Mouse (Mus musculus) stomach, embryonic 16.5 days (tissue): ENCODE data around the gene Ly6g6e. TPM values are rescaled to one million over a fixed set of nuclear protein-coding genes. Genes with fewer than 3 reads are reported as not detected.
A peak's percentile ranks its signal among the peaks of the same experiment; 100 is the strongest.
"Not testable (repeated sequence)": the region's sequence is repeated elsewhere in the genome, so short reads cannot be mapped to it uniquely, and the experiment has no call there.

ENCODE experiments used
- ATAC-seq: fragments of 200-750 bp; cut with Nextera tagmentation; 2 replicates; pipeline ENCODE4 v1.8.0; 2017; ENCODE audit warnings: moderate number of reproducible peaks, moderate TSS enrichment; ENCODE audit not compliant: insufficient read depth, low FRiP score
- H3K27ac ChIP-seq: fragments of 300-500 bp; sonication (generic); 2 replicates; pipeline ENCODE4 v1.5.1; 2014; ENCODE audit warnings: low read length
- H3K27me3 ChIP-seq: fragments of 300-500 bp; sonication (generic); 2 replicates; pipeline ENCODE4 v1.6.1; 2014; ENCODE audit warnings: low read length, control low read depth, mixed read lengths; ENCODE audit not compliant: control insufficient read depth, insufficient read depth
- H3K36me3 ChIP-seq: fragments of 300-500 bp; sonication (generic); 2 replicates; pipeline ENCODE4 v1.6.1; 2014; ENCODE audit warnings: low read length; ENCODE audit not compliant: control insufficient read depth, insufficient read depth
- H3K4me1 ChIP-seq: fragments of 300-500 bp; sonication (generic); 2 replicates; pipeline ENCODE4 v1.6.1; 2014; ENCODE audit warnings: low read length, control low read depth, mixed read lengths; ENCODE audit not compliant: control insufficient read depth, insufficient read depth
- H3K4me2 ChIP-seq: fragments of 300-500 bp; sonication (generic); 2 replicates; pipeline ENCODE4 v1.6.1; 2014; ENCODE audit warnings: low read depth, low read length, mixed read lengths
- H3K4me3 ChIP-seq: fragments of 300-500 bp; sonication (generic); replicated peaks from 2 replicates; pipeline ENCODE4 v1.5.1; 2014; ENCODE audit warnings: mild to moderate bottlenecking, low read length
- H3K9ac ChIP-seq: fragments of 300-500 bp; sonication (generic); 2 replicates; pipeline ENCODE4 v1.6.1; 2014; ENCODE audit warnings: low read length
- H3K9me3 ChIP-seq: fragments of 300-500 bp; sonication (generic); replicated peaks from 2 replicates; pipeline ENCODE4 v1.6.1; 2016; ENCODE audit warnings: low read length, control low read depth; ENCODE audit not compliant: control insufficient read depth
- WGBS: fragments of 180-500 bp; shearing (Covaris S2); extraction: QIAGEN DNeasy Blood & Tissue Kit; methylation state at CpG from one replicate; pipeline ENCODE4 v1.1.7; 2014; 5-methylcytosine and 5-hydroxymethylcytosine counted together
- polyA plus RNA-seq: library from polyadenylated mRNA; unstranded; fragments of >200 nt; fragmentation: Nextera tagmentation; extraction: Ambion mirVana; gene quantifications from 2 replicates; pipeline ENCODE4 v1.2.1, GENCODE M21; 2015

Gene Ly6g6e
- polyA plus RNA-seq, 1 experiment from 2014 or later, result 32.3 TPM

DNA sequence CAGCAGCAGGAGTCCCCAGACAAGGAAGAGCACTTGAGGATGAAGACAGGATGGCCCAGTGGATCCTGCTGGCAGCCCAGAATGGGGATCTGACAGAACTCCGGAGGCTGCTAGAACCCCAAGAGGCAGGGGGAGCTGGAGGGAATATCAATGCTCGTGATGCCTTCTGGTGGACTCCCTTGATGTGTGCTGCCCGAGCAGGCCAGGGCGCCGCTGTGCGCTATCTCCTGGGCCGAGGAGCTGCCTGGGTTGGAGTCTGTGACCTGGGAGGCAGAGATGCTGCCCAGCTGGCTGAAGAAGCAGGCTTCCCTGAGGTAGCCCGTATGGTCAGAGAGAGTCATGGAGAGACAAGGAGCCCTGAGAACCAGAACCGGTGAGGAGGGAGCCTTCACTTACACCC lies 46.6 kb downstream of the Ly6g6e start:
- not testable (repeated sequence) for H3K4me2 ChIP-seq, H3K27ac ChIP-seq, ATAC-seq, H3K36me3 ChIP-seq, H3K9me3 ChIP-seq, H3K9ac ChIP-seq, H3K4me3 ChIP-seq, H3K27me3 ChIP-seq
- WGBS, result 90% methylated on average over 9 of the region's 9 CpGs
- peaks cover 40% of the 10 kb centered on the region for H3K4me1 ChIP-seq

DNA sequence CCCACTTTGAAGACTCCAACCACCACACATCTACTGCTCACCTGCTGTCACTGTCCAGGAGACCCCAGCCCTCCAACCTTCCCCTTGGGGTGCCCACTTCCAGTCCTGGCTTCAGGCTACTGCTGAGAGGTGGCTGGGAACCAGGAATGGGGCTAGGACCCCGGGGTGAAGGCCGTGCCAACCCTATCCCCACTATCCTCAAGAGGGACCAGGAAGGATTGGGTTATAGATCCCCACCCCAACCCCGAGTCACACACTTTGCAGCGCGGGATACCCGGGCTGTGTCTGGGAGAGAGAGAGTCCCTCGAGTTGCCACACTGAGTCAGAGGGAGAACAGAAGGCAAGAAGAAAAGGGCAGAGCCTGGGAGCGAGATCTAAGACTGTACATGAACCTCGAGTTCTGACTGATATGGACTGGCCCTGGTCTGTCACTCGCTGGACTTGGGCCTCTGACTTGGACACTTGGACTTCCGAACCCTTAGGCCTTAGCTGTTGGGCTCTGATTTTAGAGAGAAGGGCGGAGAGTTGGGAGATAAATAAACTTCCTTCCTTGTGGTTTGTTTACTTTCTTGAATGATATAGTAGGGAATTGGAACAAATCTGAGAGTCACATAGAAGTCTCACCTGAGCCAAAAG lies 47.7 kb downstream of the Ly6g6e start:
- not testable (repeated sequence) for H3K4me2 ChIP-seq, H3K9ac ChIP-seq, H3K36me3 ChIP-seq, H3K9me3 ChIP-seq, H3K27me3 ChIP-seq, H3K4me3 ChIP-seq, ATAC-seq
- H3K4me1 ChIP-seq, result peaks cover 42% of the 10 kb centered on the region
- 90% methylated on average over 12 of the region's 12 CpGs for WGBS
- H3K27ac ChIP-seq, result peak overlapping the region; percentile 90; the same call in 1 of the 2 replicates

DNA sequence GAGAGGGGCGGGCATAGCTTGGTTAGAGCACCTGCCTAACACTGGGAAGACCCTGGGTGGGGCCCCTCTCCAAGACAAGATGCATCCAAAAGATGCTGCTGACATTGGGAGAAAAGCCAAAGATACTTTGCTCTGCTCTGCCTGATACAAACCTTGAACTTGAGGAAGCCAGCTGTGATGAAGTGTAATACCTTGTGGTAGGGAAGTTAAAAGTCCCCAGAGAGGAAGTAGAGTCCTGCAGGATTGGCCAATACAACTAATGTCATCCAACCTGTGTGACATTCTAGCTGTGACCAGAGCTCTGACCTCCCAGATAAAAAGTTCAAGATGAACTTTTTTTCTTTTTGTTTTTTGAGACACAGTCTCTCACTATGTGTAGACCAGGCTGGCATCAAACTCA lies 48.4 kb downstream of the Ly6g6e start:
- 81% methylated on average over 1 of the region's 1 CpGs for WGBS
- peak overlapping the region; percentile 79 for H3K4me2 ChIP-seq

DNA sequence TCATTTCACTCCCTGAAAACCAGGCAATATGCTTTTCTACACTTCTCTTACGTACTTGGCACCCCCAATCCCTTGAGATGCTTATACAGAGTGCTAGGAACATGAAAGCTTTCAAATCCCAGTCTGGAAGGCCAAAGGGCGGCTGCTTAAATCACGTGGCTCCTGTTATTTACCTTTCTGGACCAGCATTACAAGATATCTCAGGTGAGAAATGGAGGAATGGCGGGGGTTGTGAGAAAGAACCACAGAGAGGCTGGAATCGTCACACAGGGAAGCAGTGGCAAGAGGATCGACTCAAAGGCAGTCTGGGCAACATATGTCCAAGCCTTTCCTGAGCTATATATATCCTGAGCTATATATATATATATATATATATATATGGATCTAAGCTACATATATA lies 48.9 kb downstream of the Ly6g6e start:
- Histone ChIP-seq H3K4me2 (peak overlapping the region; percentile 79), H3K36me3 (no peaks in the 10 kb centered on the region), H3K4me3 (peak overlapping the region; percentile 59), H3K9me3 (no peaks in the 10 kb centered on the region), H3K27ac (peak overlapping the region; percentile 90), H3K9ac (peak overlapping the region; percentile 83), H3K27me3 (no peaks in the 10 kb centered on the region), H3K4me1 (peaks cover 33% of the 10 kb centered on the region)
- no peak for ATAC-seq
- WGBS, result 17% methylated on average over 6 of the region's 6 CpGs

More for the DNA sequence above, 48.4 kb downstream of the Ly6g6e start:
- no peaks in the 10 kb centered on the region for H3K27me3 ChIP-seq
- no peaks in the 10 kb centered on the region for H3K9me3 ChIP-seq
- peaks cover 37% of the 10 kb centered on the region for H3K4me1 ChIP-seq
- H3K27ac ChIP-seq, result peak overlapping the region; percentile 90
- ATAC-seq, result no peak
- H3K4me3 ChIP-seq, result no peak overlapping the region
- H3K36me3 ChIP-seq, result no peaks in the 10 kb centered on the region
- H3K9ac ChIP-seq, result peak overlapping the region; percentile 83; the same call in 1 of the 2 replicates

- Histone ChIP-seq H3K27me3 (no peaks in the 10 kb centered on the region), H3K27ac (peak within 1 kb of the TSS; percentile 90), H3K4me1 (peaks cover 33% of the 10 kb centered on the region), H3K36me3 (no peaks in the 10 kb centered on the region), H3K4me2 (peak within 1 kb of the TSS; percentile 79), H3K4me3 (peak within 1 kb of the TSS; percentile 59), H3K9ac (peak within 1 kb of the TSS; percentile 83), H3K9me3 (no peaks in the 10 kb centered on the region)
- WGBS, result under 1% methylated on average over 36 of the region's 36 CpGs
- ATAC-seq, result peak; percentile 73
Measured at GRCm38 (mm10) chr17:35126206-35126611, 49.5 kb downstream of the Ly6g6e start, which contains the start of gene D17H6S53E. TSS of gene D17H6S53E (plus strand) at chr17:35126373.

DNA sequence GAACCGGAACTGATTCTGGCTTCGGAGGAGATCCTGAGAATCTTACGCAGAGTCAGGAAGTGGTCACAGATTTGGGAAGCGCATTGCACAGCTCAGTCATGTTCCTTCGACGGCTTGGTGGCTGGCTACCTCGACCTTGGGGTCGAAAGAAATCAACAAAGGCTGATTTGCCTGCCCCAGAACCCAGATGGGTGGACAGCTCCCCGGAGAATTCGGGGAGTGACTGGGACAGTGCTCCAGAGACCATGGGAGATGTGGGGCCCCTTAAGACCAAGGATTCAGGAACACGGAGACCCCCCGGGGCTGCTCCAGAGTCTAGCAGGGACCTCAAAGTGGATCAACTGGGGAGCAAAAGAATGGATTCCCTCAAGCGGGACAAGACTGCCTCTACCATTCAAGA lies 50.3 kb downstream of the Ly6g6e start:
- peaks cover 31% of the 10 kb centered on the region for H3K4me1 ChIP-seq
- peak overlapping the region; percentile 59 for H3K4me3 ChIP-seq
- WGBS, result 52% methylated on average over 13 of the region's 13 CpGs
- peak overlapping the region; percentile 79 for H3K4me2 ChIP-seq
- ATAC-seq, result no peak
- H3K27me3 ChIP-seq, result no peaks in the 10 kb centered on the region
- H3K36me3 ChIP-seq, result no peaks in the 10 kb centered on the region
- no peaks in the 10 kb centered on the region for H3K9me3 ChIP-seq
- H3K27ac ChIP-seq, result peak overlapping the region; percentile 90; the same call in 1 of the 2 replicates
- H3K9ac ChIP-seq, result peak overlapping the region; percentile 83

Other genes starting within 250 kb of the Ly6g6e start
- gene Stk19, start 240.0 kb upstream of the Ly6g6e start, polyA plus RNA-seq, result 23.8 and 25.8 TPM in 2 replicates
- 48.9 and 53.3 TPM in 2 replicates for gene Dxo, start 239.9 kb upstream of the Ly6g6e start, polyA plus RNA-seq
- gene Skiv2l, start 226.7 kb upstream of the Ly6g6e start, polyA plus RNA-seq, result 45.0 and 48.1 TPM in 2 replicates
- 89.5 and 96.4 TPM in 2 replicates for gene Nelfe, start 226.5 kb upstream of the Ly6g6e start, polyA plus RNA-seq
- 27.8 and 28.9 TPM in 2 replicates for gene Cfb, start 214.4 kb upstream of the Ly6g6e start, polyA plus RNA-seq
- 1.0 and 1.1 TPM in 2 replicates for gene Zbtb12, start 197.4 kb upstream of the Ly6g6e start, polyA plus RNA-seq
- 0.49 TPM in 1 of 2 replicates, not detected in the other for gene Gm20547, start 194.9 kb upstream of the Ly6g6e start, polyA plus RNA-seq
- gene C2, start 178.6 kb upstream of the Ly6g6e start, polyA plus RNA-seq, result 4.4 and 5.5 TPM in 2 replicates
- gene Ehmt2, start 178.4 kb upstream of the Ly6g6e start, polyA plus RNA-seq, result 61.0 and 61.1 TPM in 2 replicates
- gene Slc44a4, start 162.4 kb upstream of the Ly6g6e start, polyA plus RNA-seq, result 19.3 and 21.1 TPM in 2 replicates
- 36.7 and 40.6 TPM in 2 replicates for gene Neu1, start 145.6 kb upstream of the Ly6g6e start, polyA plus RNA-seq
- 0.94 and 1.4 TPM in 2 replicates for gene Hspa1b, start 117.7 kb upstream of the Ly6g6e start, polyA plus RNA-seq
- 0.27 TPM in 1 of 2 replicates, not detected in the other for gene Gm20481, start 107.0 kb upstream of the Ly6g6e start, polyA plus RNA-seq
- 13.7 and 16.3 TPM in 2 replicates for gene Hspa1a, start 104.7 kb upstream of the Ly6g6e start, polyA plus RNA-seq
- 0.96 and 1.4 TPM in 2 replicates for gene Hspa1l, start 104.2 kb upstream of the Ly6g6e start, polyA plus RNA-seq
- 145 and 146 TPM in 2 replicates for gene Lsm2, start 95.0 kb upstream of the Ly6g6e start, polyA plus RNA-seq
- 81.1 and 82.1 TPM in 2 replicates for gene Vars, start 75.9 kb upstream of the Ly6g6e start, polyA plus RNA-seq
- gene Vwa7, start 60.3 kb upstream of the Ly6g6e start, polyA plus RNA-seq, result 0.26 and 0.42 TPM in 2 replicates
- 14.2 and 14.3 TPM in 2 replicates for gene Sapcd1, start 48.9 kb upstream of the Ly6g6e start, polyA plus RNA-seq
- gene Msh5, start 30.2 kb upstream of the Ly6g6e start, polyA plus RNA-seq, result 3.9 and 4.2 TPM in 2 replicates
- 396 and 441 TPM in 2 replicates for gene Clic1, start 26.9 kb upstream of the Ly6g6e start, polyA plus RNA-seq
- 190 and 193 TPM in 2 replicates for gene Ddah2, start 17.9 kb upstream of the Ly6g6e start, polyA plus RNA-seq
- 50.6 and 109 TPM in 2 replicates for gene Ly6g6c, start 11.5 kb upstream of the Ly6g6e start, polyA plus RNA-seq
- 0.48 and 1.0 TPM in 2 replicates for gene Mpig6b, start 10.7 kb upstream of the Ly6g6e start, polyA plus RNA-seq
- 3.2 and 4.1 TPM in 2 replicates for gene Ly6g6d, start 1.2 kb downstream of the Ly6g6e start, polyA plus RNA-seq
- 0.46 and 0.54 TPM in 2 replicates for gene Ly6g6f, start 8.7 kb downstream of the Ly6g6e start, polyA plus RNA-seq
- gene Abhd16a, start 12.4 kb downstream of the Ly6g6e start, polyA plus RNA-seq, result 95.8 and 97.9 TPM in 2 replicates
- gene Ly6g5c, start 31.4 kb downstream of the Ly6g6e start, polyA plus RNA-seq, result not detected in 2 replicates
- 0.53 and 0.89 TPM in 2 replicates for gene Ly6g5b, start 38.5 kb downstream of the Ly6g6e start, polyA plus RNA-seq
- gene Gpank1, start 44.6 kb downstream of the Ly6g6e start, polyA plus RNA-seq, result 18.1 and 19.4 TPM in 2 replicates
- gene Csnk2b, start 45.2 kb downstream of the Ly6g6e start, polyA plus RNA-seq, result 245 and 269 TPM in 2 replicates
- gene D17H6S53E, start 49.5 kb downstream of the Ly6g6e start, polyA plus RNA-seq, result 11.7 and 14.2 TPM in 2 replicates
- gene Apom, start 55.1 kb downstream of the Ly6g6e start, polyA plus RNA-seq, result 24.9 and 34.0 TPM in 2 replicates
- 41.2 and 48.4 TPM in 2 replicates for gene Bag6, start 58.3 kb downstream of the Ly6g6e start, polyA plus RNA-seq
- 111 and 125 TPM in 2 replicates for gene Prrc2a, start 88.0 kb downstream of the Ly6g6e start, polyA plus RNA-seq
- gene Aif1, start 99.2 kb downstream of the Ly6g6e start, polyA plus RNA-seq, result 19.9 and 20.2 TPM in 2 replicates
- gene Lst1, start 111.5 kb downstream of the Ly6g6e start, polyA plus RNA-seq, result 28.1 and 29.9 TPM in 2 replicates
- gene Ltb, start 117.5 kb downstream of the Ly6g6e start, polyA plus RNA-seq, result 2.0 TPM in 2 replicates
- 0.32 TPM in 1 of 2 replicates, not detected in the other for gene Tnf, start 125.1 kb downstream of the Ly6g6e start, polyA plus RNA-seq
- 0.44 and 0.46 TPM in 2 replicates for gene Lta, start 128.4 kb downstream of the Ly6g6e start, polyA plus RNA-seq
- gene Gm16181, start 143.9 kb downstream of the Ly6g6e start, polyA plus RNA-seq, result 0.27 TPM in 1 of 2 replicates, not detected in the other
- gene Atp6v1g2, start 156.8 kb downstream of the Ly6g6e start, polyA plus RNA-seq, result 6.0 and 6.8 TPM in 2 replicates
- 6.4 and 8.8 TPM in 2 replicates for gene Nfkbil1, start 158.9 kb downstream of the Ly6g6e start, polyA plus RNA-seq
- 340 and 353 TPM in 2 replicates for gene Ddx39b, start 164.8 kb downstream of the Ly6g6e start, polyA plus RNA-seq
- 169 and 219 TPM in 2 replicates for gene H2-D1, start 185.8 kb downstream of the Ly6g6e start, polyA plus RNA-seq
- 0.74 and 0.75 TPM in 2 replicates for gene H2-Q1, start 243.5 kb downstream of the Ly6g6e start, polyA plus RNA-seq